Mouse (Mus musculus): Measurements from ENCODE around the gene Gm12355. TPM values are rescaled to one million over a fixed set of nuclear protein-coding genes. Genes with fewer than 3 reads are reported as not detected.

Gm12355 gene
- polyA plus RNA-seq, 1 experiment = not detected

- no peak overlapping the region for H3K4me3 ChIP-seq (ENCODE audit: insufficient read depth, low read depth, low read length)
- TF ChIP-seq POLR2A (IDR thresholded peaks at IDR 0.05; ENCODE audit: insufficient read depth, low read depth, low read length) (no peak), CTCF (IDR thresholded peaks at IDR 0.05; ENCODE audit: insufficient read depth, low read depth, low read length) (no peak)
- peaks cover 10% of the 10 kb centered on the region for H3K4me1 ChIP-seq (ENCODE audit: control insufficient read depth, insufficient read depth, low read length)
- 71% methylated on average over 16 of the region's 16 CpGs for WGBS
- no peak overlapping the region for H3K27ac ChIP-seq (ENCODE audit: insufficient read depth, low read depth, low read length)
Observed at GRCm38 (mm10) chr11:98580301-98581121, 45.0 kb downstream of the Gm12355 start.

- no peak for TF ChIP-seq CTCF (IDR thresholded peaks at IDR 0.05; ENCODE audit: insufficient read depth, low read depth, low read length)
- TF ChIP-seq POLR2A (IDR thresholded peaks at IDR 0.05; ENCODE audit: insufficient read depth, low read depth, low read length) = no peak
- Histone ChIP-seq H3K27ac (ENCODE audit: insufficient read depth, low read depth, low read length) (no peak overlapping the region), H3K4me1 (ENCODE audit: control insufficient read depth, insufficient read depth, low read length) (no peaks in the 10 kb centered on the region), H3K4me3 (ENCODE audit: insufficient read depth, low read depth, low read length) (no peak overlapping the region)
- WGBS = 62% methylated on average over 5 of the region's 5 CpGs
Observed at GRCm38 (mm10) chr11:98577776-98578175, 47.7 kb downstream of the Gm12355 start.

Other genes starting within 250 kb of the Gm12355 start
- not detected in 2 replicates for gene Tcap, start 241.8 kb downstream of the Gm12355 start, polyA plus RNA-seq (2012; ENCODE audit: insufficient read depth, insufficient read length, low replicate concordance, missing spikeins)
- gene Pnmt, start 239.2 kb downstream of the Gm12355 start, polyA plus RNA-seq (2012; ENCODE audit: insufficient read depth, insufficient read length, low replicate concordance, missing spikeins) = not detected in 2 replicates
- gene Pgap3, start 225.2 kb downstream of the Gm12355 start, polyA plus RNA-seq (2012; ENCODE audit: insufficient read depth, insufficient read length, low replicate concordance, missing spikeins) = not detected in 2 replicates
- gene Erbb2, start 213.2 kb downstream of the Gm12355 start, polyA plus RNA-seq (2012; ENCODE audit: insufficient read depth, insufficient read length, low replicate concordance, missing spikeins) = not detected in 2 replicates
- gene Mien1, start 186.7 kb downstream of the Gm12355 start, polyA plus RNA-seq (2012; ENCODE audit: insufficient read depth, insufficient read length, low replicate concordance, missing spikeins) = not detected in 2 replicates
- gene Grb7, start 179.3 kb downstream of the Gm12355 start, polyA plus RNA-seq (2012; ENCODE audit: insufficient read depth, insufficient read length, low replicate concordance, missing spikeins) = not detected in 2 replicates
- gene Ikzf3, start 79.6 kb downstream of the Gm12355 start, polyA plus RNA-seq (2012; ENCODE audit: insufficient read depth, insufficient read length, low replicate concordance, missing spikeins) = 249 TPM in 1 of 2 replicates, not detected in the other
- not detected in 2 replicates for gene Zpbp2, start 74.6 kb downstream of the Gm12355 start, polyA plus RNA-seq (2012; ENCODE audit: insufficient read depth, insufficient read length, low replicate concordance, missing spikeins)
- gene Ormdl3, start 38.3 kb downstream of the Gm12355 start, polyA plus RNA-seq (2012; ENCODE audit: insufficient read depth, insufficient read length, low replicate concordance, missing spikeins) = not detected in 2 replicates
- not detected in 2 replicates for gene Lrrc3c, start 27.4 kb downstream of the Gm12355 start, polyA plus RNA-seq (2012; ENCODE audit: insufficient read depth, insufficient read length, low replicate concordance, missing spikeins)
- not detected in 2 replicates for gene Gsdma3, start 699 bp upstream of the Gm12355 start, polyA plus RNA-seq (2012; ENCODE audit: insufficient read depth, insufficient read length, low replicate concordance, missing spikeins)
- gene Gsdma2, start 21.1 kb upstream of the Gm12355 start, polyA plus RNA-seq (2012; ENCODE audit: insufficient read depth, insufficient read length, low replicate concordance, missing spikeins) = not detected in 2 replicates
- not detected in 2 replicates for gene Gsdma, start 38.7 kb upstream of the Gm12355 start, polyA plus RNA-seq (2012; ENCODE audit: insufficient read depth, insufficient read length, low replicate concordance, missing spikeins)
- not detected in 2 replicates for gene Psmd3, start 56.9 kb upstream of the Gm12355 start, polyA plus RNA-seq (2012; ENCODE audit: insufficient read depth, insufficient read length, low replicate concordance, missing spikeins)
- gene Csf3, start 75.6 kb upstream of the Gm12355 start, polyA plus RNA-seq (2012; ENCODE audit: insufficient read depth, insufficient read length, low replicate concordance, missing spikeins) = not detected in 2 replicates
- not detected in 2 replicates for gene Med24, start 103.8 kb upstream of the Gm12355 start, polyA plus RNA-seq (2012; ENCODE audit: insufficient read depth, insufficient read length, low replicate concordance, missing spikeins)
- gene Thra, start 115.0 kb upstream of the Gm12355 start, polyA plus RNA-seq (2012; ENCODE audit: insufficient read depth, insufficient read length, low replicate concordance, missing spikeins) = 251 and 495 TPM in 2 replicates
- not detected in 2 replicates for gene Nr1d1, start 149.7 kb upstream of the Gm12355 start, polyA plus RNA-seq (2012; ENCODE audit: insufficient read depth, insufficient read length, low replicate concordance, missing spikeins)
- gene Msl1, start 169.9 kb upstream of the Gm12355 start, polyA plus RNA-seq (2012; ENCODE audit: insufficient read depth, insufficient read length, low replicate concordance, missing spikeins) = 206 and 252 TPM in 2 replicates
- not detected in 2 replicates for gene Casc3, start 179.2 kb upstream of the Gm12355 start, polyA plus RNA-seq (2012; ENCODE audit: insufficient read depth, insufficient read length, low replicate concordance, missing spikeins)
- gene Rapgefl1, start 211.1 kb upstream of the Gm12355 start, polyA plus RNA-seq (2012; ENCODE audit: insufficient read depth, insufficient read length, low replicate concordance, missing spikeins) = 182 TPM in 1 of 2 replicates, not detected in the other
- gene Wipf2, start 238.0 kb upstream of the Gm12355 start, polyA plus RNA-seq (2012; ENCODE audit: insufficient read depth, insufficient read length, low replicate concordance, missing spikeins) = not detected in 2 replicates

Measured in olfactory bulb, adult 2 months (tissue).